Mouse (Mus musculus) spleen, postnatal 4 days (tissue): ENCODE data around the gene Bclaf3.
A peak's percentile ranks its signal among the peaks of the same experiment; 100 is the strongest.

Experiments used
- DNase-seq, 2 experiments: peaks; one replicate each; pipeline ENCODE4 v3.0.0; 2022; ENCODE audit warnings: low spot score in 2 of 2

Gene Bclaf3

GRCm38 (mm10) chrX:159626907-159627587 lies 100.6 kb downstream of the Bclaf3 start, which contains the start of gene Sh3kbp1:
Sh3kbp1 (plus strand) TSS chrX:159627272.
- peak; percentile 73 to 85 for DNase-seq

GRCm38 (mm10) chrX:159627588-159628566 lies 101.4 kb downstream of the Bclaf3 start:
- DNase-seq = peak; percentile 39 to 77

GRCm38 (mm10) chrX:159628629-159629028 lies 102.1 kb downstream of the Bclaf3 start:
- DNase-seq = no peak

- DNase-seq = no peak
These were observed 102.7 kb downstream of the Bclaf3 start for GRCm38 (mm10) chrX:159629203-159629602.

GRCm38 (mm10) chrX:159638500-159639227 lies 112.2 kb downstream of the Bclaf3 start:
- DNase-seq = no peak

- DNase-seq = no peak
These were observed 113.5 kb downstream of the Bclaf3 start for GRCm38 (mm10) chrX:159639991-159640390.
